Comparison of ENCODE assay signal across 8 mouse cellular contexts in the genomic region with DNA sequence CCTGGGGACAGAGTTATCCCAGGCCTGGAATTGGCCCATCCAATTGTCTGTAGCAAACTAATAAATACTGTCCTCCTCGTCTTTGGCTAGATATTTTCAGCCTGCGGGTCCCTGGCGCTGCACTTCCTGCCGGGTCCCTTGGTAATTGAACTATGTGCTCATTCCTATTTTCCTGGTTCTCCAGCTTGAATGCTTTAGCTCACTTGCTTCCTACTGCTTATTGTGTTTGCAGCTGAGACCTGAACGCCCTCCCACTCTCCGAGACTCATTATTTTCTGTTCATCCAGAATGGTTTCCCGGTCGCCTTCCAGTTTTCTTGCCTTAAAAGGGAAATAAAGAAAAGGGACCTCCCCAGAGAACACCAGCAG.
A peak's percentile ranks its signal among the peaks of the same experiment; 100 is the strongest.
DNase-seq lines count a peak whose midpoint lies in the region; ATAC-seq and TF ChIP-seq lines count a peak whose summit lies in the region.

No protein-coding gene starts in this region.

- no peaks in the 10 kb centered on the region for H3K36me3 ChIP-seq in midbrain, embryonic 12.5 days
- no peaks in the 10 kb centered on the region for H3K36me3 ChIP-seq in midbrain, embryonic 11.5 days (ENCODE audit: control insufficient read depth, insufficient read depth, low read length)
- no peaks in the 10 kb centered on the region for H3K36me3 ChIP-seq in kidney, adult 2 months (ENCODE audit: control insufficient read depth, insufficient read depth, low read length)
- H3K36me3 ChIP-seq in stomach, embryonic 16.5 days (ENCODE audit: control insufficient read depth, insufficient read depth, low read length): no peaks in the 10 kb centered on the region

- H3K9ac ChIP-seq in midbrain, embryonic 12.5 days (replicated peaks): no peak overlapping the region
- no peak overlapping the region for H3K9ac ChIP-seq in midbrain, embryonic 11.5 days (ENCODE audit: low read length)
- no peak overlapping the region for H3K9ac ChIP-seq in stomach, embryonic 16.5 days (ENCODE audit: low read length)

- no peak for TF ChIP-seq POLR2A in kidney, adult 2 months (IDR thresholded peaks at IDR 0.05; ENCODE audit: low read depth, low read length)

- peaks cover 12% of the 10 kb centered on the region for H3K4me1 ChIP-seq in midbrain, embryonic 12.5 days
- no peaks in the 10 kb centered on the region for H3K4me1 ChIP-seq in midbrain, embryonic 11.5 days (ENCODE audit: control insufficient read depth, insufficient read depth, low read length)
- H3K4me1 ChIP-seq in kidney, adult 2 months (ENCODE audit: control insufficient read depth, insufficient read depth, low read length): peaks cover 6% of the 10 kb centered on the region; the same call in 1 of the 2 replicates
- no peaks in the 10 kb centered on the region for H3K4me1 ChIP-seq in stomach, embryonic 16.5 days (ENCODE audit: control insufficient read depth, insufficient read depth, low read length)

- TF ChIP-seq CTCF in kidney, adult 2 months (conservative IDR thresholded peaks at IDR 0.05; ENCODE audit: insufficient read depth, insufficient read length, low read depth, low read length): no peak

- no peak overlapping the region for H3K4me3 ChIP-seq in midbrain, embryonic 12.5 days
- H3K4me3 ChIP-seq in midbrain, embryonic 11.5 days (ENCODE audit: low read depth, low read length): no peak overlapping the region
- H3K4me3 ChIP-seq in kidney, adult 2 months (ENCODE audit: insufficient read depth, low read depth, low read length): no peak overlapping the region
- no peak overlapping the region for H3K4me3 ChIP-seq in stomach, embryonic 16.5 days (replicated peaks; ENCODE audit: low read length)

- H3K27ac ChIP-seq in midbrain, embryonic 12.5 days (replicated peaks): peak overlapping the region; percentile 39; the same call in 1 of the 2 replicates
- no peak overlapping the region for H3K27ac ChIP-seq in midbrain, embryonic 11.5 days (ENCODE audit: low read depth, low read length)
- peak overlapping the region; percentile 76 for H3K27ac ChIP-seq in kidney, adult 2 months (ENCODE audit: insufficient read depth, low read depth, low read length)
- H3K27ac ChIP-seq in stomach, embryonic 16.5 days (ENCODE audit: low read length): peak overlapping the region; percentile 25; the same call in 1 of the 2 replicates

- H3K9me3 ChIP-seq in midbrain, embryonic 12.5 days: no peaks in the 10 kb centered on the region
- no peaks in the 10 kb centered on the region for H3K9me3 ChIP-seq in midbrain, embryonic 11.5 days (ENCODE audit: control insufficient read depth, low read length)
- no peaks in the 10 kb centered on the region for H3K9me3 ChIP-seq in stomach, embryonic 16.5 days (replicated peaks; ENCODE audit: control insufficient read depth, low read length)

- DNase-seq in cerebellum, adult 9-10 months: peak; percentile 55
- no peak for DNase-seq in cerebellum, postnatal 4 days (ENCODE audit: low spot score in 2 of 2)
- DNase-seq in midbrain, embryonic 11.5 days (ENCODE audit: low spot score, missing footprints): no peak
- DNase-seq in kidney, adult 2 months: peak; percentile 58
- DNase-seq in testis, postnatal 10 days (ENCODE audit: low spot score): no peak
- DNase-seq in embryo, embryonic 10 days (ENCODE audit: low spot score): no peak

- 60% methylated on average over 8 of the region's 8 CpGs for WGBS in midbrain, embryonic 12.5 days
- WGBS in midbrain, embryonic 11.5 days: 67% methylated on average over 8 of the region's 8 CpGs
- WGBS in kidney, adult 2 months: 61% methylated on average over 8 of the region's 8 CpGs
- 60% methylated on average over 8 of the region's 8 CpGs for WGBS in stomach, embryonic 16.5 days

- no peaks in the 10 kb centered on the region for H3K27me3 ChIP-seq in midbrain, embryonic 12.5 days
- no peaks in the 10 kb centered on the region for H3K27me3 ChIP-seq in midbrain, embryonic 11.5 days (ENCODE audit: control insufficient read depth, insufficient read depth, low read length)
- no peaks in the 10 kb centered on the region for H3K27me3 ChIP-seq in kidney, adult 2 months (replicated peaks; ENCODE audit: control insufficient read depth, insufficient read depth, low read length)
- no peaks in the 10 kb centered on the region for H3K27me3 ChIP-seq in stomach, embryonic 16.5 days (ENCODE audit: control insufficient read depth, insufficient read depth, low read length)

- no peak overlapping the region for H3K4me2 ChIP-seq in midbrain, embryonic 12.5 days (replicated peaks)
- H3K4me2 ChIP-seq in midbrain, embryonic 11.5 days: no peak overlapping the region
- H3K4me2 ChIP-seq in stomach, embryonic 16.5 days (ENCODE audit: low read depth, low read length): no peak overlapping the region

- no peak for ATAC-seq in midbrain, embryonic 12.5 days (ENCODE audit: low FRiP score, low read depth)
- ATAC-seq in midbrain, embryonic 11.5 days (ENCODE audit: low FRiP score): no peak
- ATAC-seq in stomach, embryonic 16.5 days (ENCODE audit: insufficient read depth, low FRiP score): no peak

Comparison
In these comparisons a context has a peak if more than half of its experiments do, and no peak if none do; other contexts are left out.
1. DNase-seq: peak in cerebellum, adult 9-10 months (single experiment) and kidney, adult 2 months (single experiment); none in cerebellum, postnatal 4 days (0 of 2), midbrain, embryonic 11.5 days (single experiment), testis, postnatal 10 days (single experiment) and embryo, embryonic 10 days (single experiment).